Mouse (Mus musculus) stomach, embryonic 15.5 days (tissue): ENCODE results near the gene Gna13. TPM values are rescaled to one million over a fixed set of nuclear protein-coding genes. Genes with fewer than 3 reads are reported as not detected.
A peak's percentile ranks its signal among the peaks of the same experiment; 100 is the strongest.

Experiments used
- ATAC-seq: fragments of 200-750 bp; cut with Nextera tagmentation; 2 replicates; pipeline ENCODE4 v1.8.0; 2017; ENCODE audit warnings: low read depth, moderate number of reproducible peaks, moderate TSS enrichment; ENCODE audit not compliant: insufficient read depth, low FRiP score
- H3K27ac ChIP-seq: fragments of 300-500 bp; sonication (generic); 2 replicates; pipeline ENCODE4 v1.5.1; 2015; ENCODE audit warnings: mild to moderate bottlenecking, inconsistent platforms
- H3K27me3 ChIP-seq: fragments of 300-500 bp; sonication (generic); replicated peaks from 2 replicates; pipeline ENCODE4 v1.6.1; 2015; ENCODE audit warnings: inconsistent platforms
- H3K36me3 ChIP-seq: fragments of 300-500 bp; sonication (generic); 2 replicates; pipeline ENCODE4 v1.6.1; 2015; ENCODE audit warnings: inconsistent platforms
- H3K4me1 ChIP-seq: fragments of 300-500 bp; sonication (generic); 2 replicates; pipeline ENCODE4 v1.6.1; 2015; ENCODE audit warnings: inconsistent platforms
- H3K4me2 ChIP-seq: fragments of 300-500 bp; sonication (generic); 2 replicates; pipeline ENCODE4 v1.6.1; 2015; ENCODE audit warnings: mild to moderate bottlenecking, inconsistent platforms
- H3K4me3 ChIP-seq: fragments of 300-500 bp; sonication (generic); replicated peaks from 2 replicates; pipeline ENCODE4 v1.5.1; 2015; ENCODE audit warnings: inconsistent platforms
- H3K9ac ChIP-seq: fragments of 300-500 bp; sonication (generic); 2 replicates; pipeline ENCODE4 v1.6.1; 2015; ENCODE audit warnings: inconsistent platforms
- H3K9me3 ChIP-seq: fragments of 300-500 bp; sonication (generic); 2 replicates; pipeline ENCODE4 v1.6.1; 2016; ENCODE audit warnings: inconsistent platforms
- WGBS: fragments of 180-500 bp; shearing (Covaris S2); methylation state at CpG from one replicate; pipeline ENCODE4 v1.1.7; 2015; 5-methylcytosine and 5-hydroxymethylcytosine counted together
- polyA plus RNA-seq: library from polyadenylated mRNA; unstranded; fragments of >200 nt; fragmentation: Nextera tagmentation; extraction: Ambion mirVana; gene quantifications from 2 replicates; pipeline ENCODE4 v1.2.1, GENCODE M21; 2015

Gna13 gene
- polyA plus RNA-seq, 1 experiment from 2014 or later: 26.6 TPM

GRCm38 (mm10) chr11:109439209-109439608 lies 76.6 kb downstream of the Gna13 start:
- Histone ChIP-seq H3K36me3 (peaks cover 16% of the 10 kb centered on the region), H3K9ac (no peak overlapping the region), H3K27ac (peak overlapping the region; percentile 42; the same call in 1 of the 2 replicates), H3K27me3 (no peaks in the 10 kb centered on the region), H3K4me1 (no peaks in the 10 kb centered on the region), H3K9me3 (no peaks in the 10 kb centered on the region), H3K4me3 (peak overlapping the region; percentile 58), H3K4me2 (peak overlapping the region; percentile 86)
- 16% methylated on average over 5 of the region's 5 CpGs for WGBS
- ATAC-seq: no peak

- Histone ChIP-seq H3K27me3 (no peaks in the 10 kb centered on the region), H3K27ac (peak overlapping the region; percentile 42; the same call in 1 of the 2 replicates), H3K9ac (peak overlapping the region; percentile 33; the same call in 1 of the 2 replicates), H3K36me3 (peaks cover 10% of the 10 kb centered on the region), H3K9me3 (no peaks in the 10 kb centered on the region), H3K4me3 (peak overlapping the region; percentile 58), H3K4me2 (peak overlapping the region; percentile 86), H3K4me1 (no peaks in the 10 kb centered on the region)
- WGBS: 2% methylated on average over 32 of the region's 32 CpGs
- peak; percentile 78 for ATAC-seq
Observed at GRCm38 (mm10) chr11:109439829-109440340, 77.3 kb downstream of the Gna13 start.

- no peak overlapping the region for H3K27ac ChIP-seq
- H3K4me3 ChIP-seq: peak overlapping the region; percentile 58
- no peaks in the 10 kb centered on the region for H3K9me3 ChIP-seq
- 0 out of 2 replicates have a peak, but pooled peaks cover 5% of the 10 kb centered on the region for H3K36me3 ChIP-seq
- no peak for ATAC-seq
- no peak overlapping the region for H3K9ac ChIP-seq
- no peaks in the 10 kb centered on the region for H3K4me1 ChIP-seq
- 64% methylated on average over 4 of the region's 4 CpGs for WGBS
- H3K4me2 ChIP-seq: peak overlapping the region; percentile 86
- no peaks in the 10 kb centered on the region for H3K27me3 ChIP-seq
Observed at GRCm38 (mm10) chr11:109440641-109441040, 78.0 kb downstream of the Gna13 start.

- no peak for ATAC-seq
Observed at GRCm38 (mm10) chr11:109441119-109441518, 78.5 kb downstream of the Gna13 start.

GRCm38 (mm10) chr11:109442166-109442730 lies 79.6 kb downstream of the Gna13 start:
- H3K9ac ChIP-seq: no peak overlapping the region
- no peaks in the 10 kb centered on the region for H3K27me3 ChIP-seq
- no peak overlapping the region for H3K27ac ChIP-seq
- H3K4me3 ChIP-seq: no peak overlapping the region
- no peaks in the 10 kb centered on the region for H3K9me3 ChIP-seq
- no peak for ATAC-seq
- no peak overlapping the region for H3K4me2 ChIP-seq
- no peaks in the 10 kb centered on the region for H3K4me1 ChIP-seq
- 29% methylated on average over 5 of the region's 5 CpGs for WGBS
- no peaks in the 10 kb centered on the region for H3K36me3 ChIP-seq

More at GRCm38 (mm10) chr11:109441119-109441518, 78.5 kb downstream of the Gna13 start:
- H3K27me3 ChIP-seq: no peaks in the 10 kb centered on the region
- no peak overlapping the region for H3K9ac ChIP-seq
- H3K36me3 ChIP-seq: 0 out of 2 replicates have a peak, but pooled peaks cover 5% of the 10 kb centered on the region
- no peak overlapping the region for H3K4me3 ChIP-seq
- no peaks in the 10 kb centered on the region for H3K9me3 ChIP-seq
- WGBS: 76% methylated on average over 3 of the region's 3 CpGs
- no peaks in the 10 kb centered on the region for H3K4me1 ChIP-seq
- H3K27ac ChIP-seq: no peak overlapping the region
- no peak overlapping the region for H3K4me2 ChIP-seq

- H3K9ac ChIP-seq: no peak overlapping the region
- H3K4me1 ChIP-seq: no peaks in the 10 kb centered on the region
- no peaks in the 10 kb centered on the region for H3K9me3 ChIP-seq
- WGBS: 89% methylated on average over 8 of the region's 8 CpGs
- H3K27ac ChIP-seq: no peak overlapping the region
- H3K27me3 ChIP-seq: no peaks in the 10 kb centered on the region
- no peak overlapping the region for H3K4me3 ChIP-seq
- H3K4me2 ChIP-seq: no peak overlapping the region
- no peak for ATAC-seq
- no peaks in the 10 kb centered on the region for H3K36me3 ChIP-seq
Observed at GRCm38 (mm10) chr11:109443468-109444263, 81.0 kb downstream of the Gna13 start.

GRCm38 (mm10) chr11:109444600-109444999 lies 82.0 kb downstream of the Gna13 start:
- H3K4me3 ChIP-seq: no peak overlapping the region
- WGBS: 56% methylated on average over 7 of the region's 7 CpGs
- no peak for ATAC-seq
- no peak overlapping the region for H3K4me2 ChIP-seq
- H3K9ac ChIP-seq: no peak overlapping the region
- no peak overlapping the region for H3K27ac ChIP-seq
- H3K4me1 ChIP-seq: no peaks in the 10 kb centered on the region
- H3K9me3 ChIP-seq: no peaks in the 10 kb centered on the region
- no peaks in the 10 kb centered on the region for H3K27me3 ChIP-seq
- no peaks in the 10 kb centered on the region for H3K36me3 ChIP-seq

- Histone ChIP-seq H3K4me1 (no peaks in the 10 kb centered on the region), H3K4me2 (no peak overlapping the region), H3K27ac (no peak overlapping the region), H3K9ac (no peak overlapping the region), H3K4me3 (no peak overlapping the region), H3K9me3 (no peaks in the 10 kb centered on the region), H3K36me3 (no peaks in the 10 kb centered on the region), H3K27me3 (no peaks in the 10 kb centered on the region)
- no peak for ATAC-seq
- WGBS: 44% methylated on average over 13 of the region's 13 CpGs
Observed at GRCm38 (mm10) chr11:109445438-109446035, 82.9 kb downstream of the Gna13 start.

Other genes starting within 250 kb of the Gna13 start
- gene E030025P04Rik, start 218.5 kb upstream of the Gna13 start, polyA plus RNA-seq: not detected in 2 replicates
- gene Rgs9, start 64.7 kb upstream of the Gna13 start, polyA plus RNA-seq: 2.3 and 2.9 TPM in 2 replicates
- gene 9930022D16Rik, start 51.1 kb downstream of the Gna13 start, polyA plus RNA-seq: not detected in 2 replicates
- 35.7 and 40.4 TPM in 2 replicates for gene Amz2, start 63.1 kb downstream of the Gna13 start, polyA plus RNA-seq
- 3.6 and 3.8 TPM in 2 replicates for gene Arsg, start 110.5 kb downstream of the Gna13 start, polyA plus RNA-seq
- gene Slc16a6, start 110.8 kb downstream of the Gna13 start, polyA plus RNA-seq: 10.3 and 12.9 TPM in 2 replicates
- gene Wipi1, start 249.1 kb downstream of the Gna13 start, polyA plus RNA-seq: 36.4 and 37.5 TPM in 2 replicates